Mouse (Mus musculus) lung, embryonic 16.5 days (tissue): ENCODE data around the gene Cyb561. TPM values are rescaled to one million over a fixed set of nuclear protein-coding genes. Genes with fewer than 3 reads are reported as not detected.

Source experiments
- ATAC-seq: fragments of 200-750 bp; cut with Nextera tagmentation; 2 replicates; pipeline ENCODE4 v1.8.0; 2017; ENCODE audit warnings: low read depth, mild to moderate bottlenecking, moderate library complexity
- H3K27ac ChIP-seq: fragments of 300-500 bp; sonication (generic); 2 replicates; pipeline ENCODE4 v1.5.1; 2014; ENCODE audit warnings: mild to moderate bottlenecking, control low read depth, low read length
- H3K27me3 ChIP-seq: fragments of 300-500 bp; sonication (generic); 2 replicates; pipeline ENCODE4 v1.6.1; 2014; ENCODE audit warnings: low read depth, low read length, mixed read lengths; ENCODE audit not compliant: control insufficient read depth, insufficient read depth
- H3K36me3 ChIP-seq: fragments of 300-500 bp; sonication (generic); 2 replicates; pipeline ENCODE4 v1.6.1; 2014; ENCODE audit warnings: low read length; ENCODE audit not compliant: control insufficient read depth, insufficient read depth
- H3K4me1 ChIP-seq: fragments of 300-500 bp; sonication (generic); replicated peaks from 2 replicates; pipeline ENCODE4 v1.6.1; 2014; ENCODE audit warnings: low read length, mixed read lengths; ENCODE audit not compliant: control insufficient read depth, insufficient read depth
- H3K4me2 ChIP-seq: fragments of 300-500 bp; sonication (generic); 2 replicates; pipeline ENCODE4 v1.6.1; 2014; ENCODE audit warnings: low read depth, low read length, control low read depth
- H3K4me3 ChIP-seq: fragments of 300-500 bp; sonication (generic); 2 replicates; pipeline ENCODE4 v1.5.1; 2014; ENCODE audit warnings: mild to moderate bottlenecking, low read length, control low read depth
- H3K9ac ChIP-seq: fragments of 300-500 bp; sonication (generic); 2 replicates; pipeline ENCODE4 v1.6.1; 2014; ENCODE audit warnings: low read length, control low read depth
- H3K9me3 ChIP-seq: fragments of 300-500 bp; sonication (generic); 2 replicates; pipeline ENCODE4 v1.6.1; 2016; ENCODE audit warnings: low read length; ENCODE audit not compliant: control insufficient read depth
- WGBS: fragments of 180-500 bp; shearing (Covaris S2); extraction: QIAGEN DNeasy Blood & Tissue Kit; methylation state at CpG from one replicate; pipeline ENCODE4 v1.1.7; 2014; 5-methylcytosine and 5-hydroxymethylcytosine counted together
- polyA plus RNA-seq: library from polyadenylated mRNA; unstranded; fragments of >200 nt; fragmentation: Nextera tagmentation; extraction: Ambion mirVana; gene quantifications from 2 replicates; pipeline ENCODE4 v1.2.1, GENCODE M21; 2015

The Cyb561 gene
- polyA plus RNA-seq, 1 experiment from 2014 or later = 41.9 TPM

- 0 out of 2 replicates have a peak overlapping the region, but pooled peaks have one; percentile 29 for H3K27ac ChIP-seq
- 55% methylated on average over 6 of the region's 6 CpGs for WGBS
Measured at GRCm38 (mm10) chr11:105934816-105935215, 18.3 kb downstream of the Cyb561 start.

GRCm38 (mm10) chr11:105934303-105934711 lies 18.8 kb downstream of the Cyb561 start:
- ATAC-seq = peak; percentile 37; the same call in 1 of the 2 replicates
- peak overlapping the region; percentile 64 for H3K27ac ChIP-seq
- no peaks in the 10 kb centered on the region for H3K36me3 ChIP-seq
- H3K27me3 ChIP-seq = no peaks in the 10 kb centered on the region
- no peaks in the 10 kb centered on the region for H3K9me3 ChIP-seq
- no peak overlapping the region for H3K4me3 ChIP-seq
- no peak overlapping the region for H3K9ac ChIP-seq
- H3K4me2 ChIP-seq = no peak overlapping the region
- peaks cover 16% of the 10 kb centered on the region for H3K4me1 ChIP-seq
- WGBS = 38% methylated on average over 5 of the region's 5 CpGs

More at GRCm38 (mm10) chr11:105934816-105935215, 18.3 kb downstream of the Cyb561 start:
- Histone ChIP-seq H3K9ac (no peak overlapping the region), H3K4me2 (no peak overlapping the region), H3K4me1 (peaks cover 16% of the 10 kb centered on the region), H3K4me3 (no peak overlapping the region), H3K9me3 (no peaks in the 10 kb centered on the region), H3K27me3 (no peaks in the 10 kb centered on the region), H3K36me3 (no peaks in the 10 kb centered on the region)
- peak; percentile 14; the same call in 1 of the 2 replicates for ATAC-seq

GRCm38 (mm10) chr11:105933746-105934145 lies 19.4 kb downstream of the Cyb561 start:
- WGBS = 37% methylated on average over 8 of the region's 8 CpGs
- Histone ChIP-seq H3K4me2 (no peak overlapping the region), H3K36me3 (no peaks in the 10 kb centered on the region), H3K9me3 (no peaks in the 10 kb centered on the region), H3K27ac (peak overlapping the region; percentile 64), H3K4me3 (no peak overlapping the region), H3K27me3 (no peaks in the 10 kb centered on the region), H3K4me1 (peaks cover 16% of the 10 kb centered on the region), H3K9ac (no peak overlapping the region)
- ATAC-seq = peak; percentile 73

- H3K4me1 ChIP-seq = peaks cover 16% of the 10 kb centered on the region
- ATAC-seq = no peak
- H3K9me3 ChIP-seq = no peaks in the 10 kb centered on the region
- no peak overlapping the region for H3K4me3 ChIP-seq
- H3K36me3 ChIP-seq = 0 out of 2 replicates have a peak, but pooled peaks cover 2% of the 10 kb centered on the region
- H3K27me3 ChIP-seq = no peaks in the 10 kb centered on the region
- no peak overlapping the region for H3K27ac ChIP-seq
- WGBS = 83% methylated on average over 3 of the region's 3 CpGs
- no peak overlapping the region for H3K4me2 ChIP-seq
- no peak overlapping the region for H3K9ac ChIP-seq
Measured at GRCm38 (mm10) chr11:105931380-105931779, 21.8 kb downstream of the Cyb561 start.

- no peak overlapping the region for H3K9ac ChIP-seq
- ATAC-seq = no peak
- no peaks in the 10 kb centered on the region for H3K9me3 ChIP-seq
- H3K4me3 ChIP-seq = no peak overlapping the region
- no peak overlapping the region for H3K4me2 ChIP-seq
- no peaks in the 10 kb centered on the region for H3K27me3 ChIP-seq
- peaks cover 7% of the 10 kb centered on the region; the same call in 1 of the 2 replicates for H3K36me3 ChIP-seq
- WGBS = 69% methylated on average over 5 of the region's 5 CpGs
- peaks cover under 1% of the 10 kb centered on the region; the same call in 1 of the 2 replicates for H3K4me1 ChIP-seq
- H3K27ac ChIP-seq = no peak overlapping the region
Measured at GRCm38 (mm10) chr11:105928171-105928570, 25.0 kb downstream of the Cyb561 start.

- no peak overlapping the region for H3K27ac ChIP-seq
- no peaks in the 10 kb centered on the region; the same call in 1 of the 2 replicates for H3K4me1 ChIP-seq
- 56% methylated on average over 14 of the region's 14 CpGs for WGBS
- no peak overlapping the region for H3K4me3 ChIP-seq
- no peak overlapping the region for H3K4me2 ChIP-seq
- H3K36me3 ChIP-seq = peaks cover 11% of the 10 kb centered on the region; the same call in 1 of the 2 replicates
- ATAC-seq = peak; percentile 45; the same call in 1 of the 2 replicates
- H3K9me3 ChIP-seq = no peaks in the 10 kb centered on the region
- no peak overlapping the region; the same call in 1 of the 2 replicates for H3K9ac ChIP-seq
- no peaks in the 10 kb centered on the region for H3K27me3 ChIP-seq
Measured at GRCm38 (mm10) chr11:105927065-105928030, 25.8 kb downstream of the Cyb561 start.

- no peak for ATAC-seq
- Histone ChIP-seq H3K27me3 (no peaks in the 10 kb centered on the region), H3K4me2 (no peak overlapping the region), H3K27ac (no peak overlapping the region), H3K9ac (no peak overlapping the region), H3K4me3 (no peak overlapping the region), H3K36me3 (peaks cover 27% of the 10 kb centered on the region), H3K4me1 (no peaks in the 10 kb centered on the region; the same call in 1 of the 2 replicates), H3K9me3 (no peaks in the 10 kb centered on the region)
- 88% methylated on average over 20 of the region's 20 CpGs for WGBS
Measured at GRCm38 (mm10) chr11:105922769-105923663, 30.1 kb downstream of the Cyb561 start.

GRCm38 (mm10) chr11:105921275-105921674 lies 31.9 kb downstream of the Cyb561 start:
- Histone ChIP-seq H3K9me3 (no peaks in the 10 kb centered on the region), H3K4me1 (no peaks in the 10 kb centered on the region), H3K27ac (no peak overlapping the region), H3K4me3 (no peak overlapping the region), H3K9ac (no peak overlapping the region), H3K4me2 (no peak overlapping the region), H3K27me3 (no peaks in the 10 kb centered on the region), H3K36me3 (peaks cover 31% of the 10 kb centered on the region)
- no peak for ATAC-seq
- 85% methylated on average over 5 of the region's 5 CpGs for WGBS
